Mouse (Mus musculus) midbrain, postnatal 0 days (tissue): Measurements from ENCODE around the gene C1qtnf6. TPM values are rescaled to one million over a fixed set of nuclear protein-coding genes. Genes with fewer than 3 reads are reported as not detected.

ENCODE experiments used
- ATAC-seq: fragments of 200-750 bp; cut with Nextera tagmentation; 2 replicates; pipeline ENCODE4 v1.8.0; 2017; ENCODE audit warnings: moderate number of reproducible peaks, mild to moderate bottlenecking, moderate TSS enrichment, moderate library complexity; ENCODE audit not compliant: low FRiP score
- DNase-seq: peaks from one replicate; pipeline ENCODE4 v3.0.0-alpha.2; 2015; ENCODE audit warnings: low spot score
- H3K27ac ChIP-seq: fragments of 300-500 bp; sonication (generic); 2 replicates; pipeline ENCODE4 v1.5.1; 2014; ENCODE audit warnings: low read depth, mild to moderate bottlenecking, low read length, mixed read lengths
- H3K27me3 ChIP-seq: fragments of 300-500 bp; sonication (generic); 2 replicates; pipeline ENCODE4 v1.6.1; 2014; ENCODE audit warnings: low read length, control low read depth, mixed read lengths; ENCODE audit not compliant: insufficient read depth
- H3K36me3 ChIP-seq: fragments of 300-500 bp; sonication (generic); 2 replicates; pipeline ENCODE4 v1.6.1; 2014; ENCODE audit warnings: low read length, control low read depth, mixed read lengths; ENCODE audit not compliant: insufficient read depth
- H3K4me1 ChIP-seq: fragments of 300-500 bp; sonication (generic); 2 replicates; pipeline ENCODE4 v1.6.1; 2014; ENCODE audit warnings: mild to moderate bottlenecking, control low read depth, antibody characterized with exemption, low read length, mixed read lengths; ENCODE audit not compliant: insufficient read depth
- H3K4me2 ChIP-seq: fragments of 300-500 bp; sonication (generic); 2 replicates; pipeline ENCODE4 v1.6.1; 2014; ENCODE audit warnings: low read depth, mild to moderate bottlenecking, low read length, mixed read lengths; ENCODE audit not compliant: poor library complexity, severe bottlenecking
- H3K4me3 ChIP-seq: fragments of 300-500 bp; sonication (generic); 2 replicates; pipeline ENCODE4 v1.5.1; 2014; ENCODE audit warnings: low read depth, mild to moderate bottlenecking, low read length, moderate library complexity
- H3K9ac ChIP-seq: fragments of 300-500 bp; sonication (generic); replicated peaks from 2 replicates; pipeline ENCODE4 v1.6.1; 2014; ENCODE audit warnings: mild to moderate bottlenecking, low read length, moderate library complexity, mixed read lengths; ENCODE audit not compliant: poor library complexity, severe bottlenecking
- H3K9me3 ChIP-seq: fragments of 300-500 bp; sonication (generic); 2 replicates; pipeline ENCODE4 v1.6.1; 2016; ENCODE audit warnings: low read length, control low read depth
- CTCF ChIP-seq: IDR thresholded peaks from 2 replicates; pipeline ENCODE4 v1.5.1; 2016; ENCODE audit warnings: antibody characterized with exemption, mild to moderate bottlenecking
- WGBS: fragments of 180-500 bp; shearing (Covaris S2); extraction: QIAGEN DNeasy Blood & Tissue Kit; methylation state at CpG from one replicate; pipeline ENCODE4 v1.1.7; 2014; 5-methylcytosine and 5-hydroxymethylcytosine counted together
- polyA plus RNA-seq: library from polyadenylated mRNA; unstranded; fragments of >200 nt; fragmentation: Nextera tagmentation; extraction: Ambion mirVana; gene quantifications from 2 replicates; pipeline ENCODE4 v1.2.1, GENCODE M21; 2015
- total RNA-seq: library from RNA; depleted of rRNA; stranded (reverse); fragments of >200 nt; gene quantifications from 2 replicates; pipeline ENCODE4 v1.2.3, GENCODE M21; 2014

The C1qtnf6 gene
- total and polyA plus RNA-seq, 2 experiments from 2014 or later = 2.4 to 8.6 TPM

DNA sequence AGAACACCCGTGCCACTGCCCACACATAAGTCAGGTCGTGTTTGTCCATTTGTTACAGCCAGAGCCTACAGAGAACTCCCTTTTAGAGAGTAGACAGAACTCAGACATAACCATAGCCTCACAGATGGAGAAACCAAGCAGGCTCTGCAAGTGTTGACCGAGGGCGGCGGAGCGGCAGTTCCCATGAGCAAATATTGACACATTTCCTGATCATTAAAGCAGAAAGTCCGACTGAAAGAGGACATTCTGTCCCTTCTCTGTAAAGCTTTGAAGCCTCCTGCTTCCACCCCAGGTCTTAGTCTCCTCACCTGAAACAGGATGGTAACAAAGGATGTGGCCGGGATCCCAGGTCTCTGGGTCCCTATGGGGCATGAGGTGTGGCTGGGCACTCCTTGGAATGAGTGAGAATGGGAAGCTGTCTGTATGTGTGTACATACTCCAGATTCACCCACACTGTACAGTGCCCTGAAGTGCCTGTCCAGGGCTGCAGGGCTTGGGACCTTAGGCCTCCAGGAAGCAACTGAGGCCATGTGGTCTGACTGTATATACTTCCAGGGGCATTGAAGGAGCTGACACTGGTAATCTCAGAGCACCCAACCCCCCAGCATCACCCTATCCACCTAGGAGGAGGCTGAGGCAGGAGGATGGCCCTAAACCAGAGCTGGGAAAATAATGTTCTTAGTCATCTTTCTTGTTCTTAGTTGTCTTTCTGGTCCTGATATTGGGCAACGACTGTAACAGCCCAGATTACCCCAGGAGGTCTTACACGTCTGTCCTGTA lies 1.5 kb upstream of the C1qtnf6 start:
- no peaks in the 10 kb centered on the region for H3K27me3 ChIP-seq
- no peaks in the 10 kb centered on the region for H3K36me3 ChIP-seq
- ATAC-seq (no peak), DNase-seq (no peak)
- H3K9me3 ChIP-seq = no peaks in the 10 kb centered on the region
- H3K4me3 ChIP-seq = no peak overlapping the region
- no peak for TF ChIP-seq CTCF
- H3K4me1 ChIP-seq = peaks cover 15% of the 10 kb centered on the region; the same call in 1 of the 2 replicates
- H3K4me2 ChIP-seq = no peak overlapping the region
- WGBS = 79% methylated on average over 10 of the region's 10 CpGs
- no peak overlapping the region for H3K27ac ChIP-seq
- no peak overlapping the region for H3K9ac ChIP-seq

DNA sequence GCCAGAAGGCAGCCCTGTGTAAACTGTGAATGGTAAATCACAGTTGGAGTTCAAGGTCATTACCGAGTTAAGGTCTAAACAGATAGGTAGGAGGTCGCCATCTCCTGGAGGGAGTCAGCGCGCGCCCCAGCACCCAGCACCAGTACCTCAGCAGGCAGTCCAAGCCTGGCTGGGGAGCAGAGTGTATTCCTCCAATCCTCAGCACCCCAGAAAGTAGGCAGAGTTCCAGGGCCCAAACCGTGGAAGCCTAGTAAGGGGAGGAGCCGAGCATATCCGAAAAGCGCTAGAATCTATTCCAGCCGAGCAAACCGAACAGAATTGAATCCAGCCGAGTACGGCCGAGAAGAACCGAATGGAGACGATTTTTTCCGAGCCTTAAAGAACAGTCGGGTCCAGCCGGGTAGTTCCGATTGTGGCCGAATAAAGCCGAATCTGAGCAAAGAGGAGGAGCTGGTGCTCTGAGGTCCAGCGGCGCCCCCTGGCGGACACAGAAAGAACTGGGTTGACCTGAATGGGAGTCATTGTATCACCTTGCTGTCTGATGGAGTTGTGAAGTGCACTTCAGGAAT lies 769 bp upstream of the C1qtnf6 start:
- peak; percentile 94 for TF ChIP-seq CTCF
- H3K9me3 ChIP-seq = no peaks in the 10 kb centered on the region
- ATAC-seq = peak; percentile 88
- under 1% methylated on average over 25 of the region's 25 CpGs for WGBS
- peak overlapping the region; percentile 48 for H3K9ac ChIP-seq
- H3K36me3 ChIP-seq = no peaks in the 10 kb centered on the region
- peak overlapping the region; percentile 52 for H3K4me2 ChIP-seq
- H3K27ac ChIP-seq = peak overlapping the region; percentile 70
- DNase-seq = peak; percentile 99
- H3K4me3 ChIP-seq = no peak overlapping the region
- H3K4me1 ChIP-seq = peaks cover 15% of the 10 kb centered on the region; the same call in 1 of the 2 replicates
- H3K27me3 ChIP-seq = no peaks in the 10 kb centered on the region

DNA sequence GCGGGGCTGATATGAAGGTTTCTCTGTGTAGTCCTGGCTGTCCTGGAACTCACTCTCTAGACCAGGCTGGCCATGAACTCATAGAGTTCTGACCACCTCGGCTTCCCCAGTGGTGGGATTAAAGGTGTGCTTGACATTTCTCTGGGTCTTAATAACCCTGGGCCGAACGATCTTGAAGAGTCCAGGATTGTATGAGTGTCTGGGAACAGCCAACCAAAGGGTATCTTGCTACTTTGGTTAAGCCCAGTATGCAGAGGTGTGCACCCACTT lies 170 bp upstream of the C1qtnf6 start:
- Histone ChIP-seq H3K4me2 (peak overlapping the region; percentile 52; the same call in 1 of the 2 replicates), H3K36me3 (no peaks in the 10 kb centered on the region), H3K4me3 (no peak overlapping the region), H3K4me1 (peaks cover 15% of the 10 kb centered on the region; the same call in 1 of the 2 replicates), H3K9me3 (no peaks in the 10 kb centered on the region), H3K27me3 (no peaks in the 10 kb centered on the region), H3K9ac (peak overlapping the region; percentile 48; the same call in 1 of the 2 replicates), H3K27ac (peak overlapping the region; percentile 70)
- no peak for ATAC-seq
- DNase-seq = no peak
- WGBS = 73% methylated on average over 4 of the region's 4 CpGs
- TF ChIP-seq CTCF = no peak

DNA sequence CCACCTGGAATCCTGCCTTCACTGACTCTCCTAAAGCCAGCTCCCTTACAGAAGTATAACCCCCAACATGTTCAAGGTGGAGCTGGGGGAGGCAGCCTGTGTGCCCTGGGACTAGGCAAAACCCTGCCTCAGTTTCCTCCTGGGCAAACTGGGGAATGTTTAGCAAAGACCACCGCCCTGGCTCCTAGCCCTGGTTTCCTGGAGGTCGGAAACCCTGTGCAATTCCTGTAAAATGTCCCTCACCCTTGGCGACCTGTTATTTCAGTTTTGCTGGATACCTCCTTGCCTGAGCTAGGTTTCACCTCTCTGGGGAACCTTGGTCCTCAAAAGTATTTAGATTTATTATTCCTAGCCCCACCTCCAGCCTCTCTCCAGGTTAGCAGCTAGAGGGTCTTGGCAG lies 1.1 kb downstream of the C1qtnf6 start:
- Histone ChIP-seq H3K4me3 (no peak overlapping the region), H3K4me2 (no peak overlapping the region), H3K9ac (peak overlapping the region; percentile 55; the same call in 1 of the 2 replicates), H3K4me1 (peaks cover 6% of the 10 kb centered on the region; the same call in 1 of the 2 replicates), H3K27ac (no peak overlapping the region), H3K9me3 (no peaks in the 10 kb centered on the region), H3K36me3 (no peaks in the 10 kb centered on the region), H3K27me3 (no peaks in the 10 kb centered on the region)
- DNase-seq (no peak), ATAC-seq (no peak)
- TF ChIP-seq CTCF = no peak
- 82% methylated on average over 3 of the region's 3 CpGs for whole genome bisulfite sequencing

DNA sequence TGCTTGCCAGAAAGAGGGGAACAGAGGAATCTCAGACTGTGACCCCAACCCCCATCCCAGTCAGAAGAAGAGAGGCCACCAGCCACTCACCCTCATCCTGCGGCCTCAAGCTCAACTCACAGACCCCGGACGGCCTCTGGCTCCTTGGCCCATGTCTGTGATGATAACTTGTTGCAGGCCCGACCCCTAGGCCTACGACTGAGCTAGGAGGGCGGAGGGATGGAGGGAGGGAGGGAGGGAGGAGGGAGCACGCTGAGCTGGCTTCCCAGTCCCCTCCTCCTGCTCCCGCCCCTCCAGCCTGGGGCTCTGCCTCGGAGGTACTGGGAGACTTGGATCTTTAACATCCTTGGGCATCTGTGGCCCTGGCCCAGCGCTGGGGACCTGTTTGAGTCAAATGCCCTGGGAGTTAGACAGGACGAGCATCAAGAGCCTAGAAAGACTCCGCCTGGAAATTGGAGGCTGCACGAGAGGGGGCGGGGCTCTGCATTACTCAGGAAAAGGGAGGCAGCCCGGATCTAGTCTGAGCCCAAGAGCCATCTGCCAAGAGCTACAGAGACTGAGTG lies 1.7 kb downstream of the C1qtnf6 start:
- H3K4me3 ChIP-seq = peak overlapping the region; percentile 20
- no peaks in the 10 kb centered on the region for H3K27me3 ChIP-seq
- DNase-seq (peak; percentile 64), ATAC-seq (no peak)
- TF ChIP-seq CTCF = no peak
- H3K9me3 ChIP-seq = no peaks in the 10 kb centered on the region
- peak overlapping the region; percentile 46 for H3K4me2 ChIP-seq
- no peaks in the 10 kb centered on the region for H3K36me3 ChIP-seq
- WGBS = 5% methylated on average over 13 of the region's 15 CpGs
- H3K4me1 ChIP-seq = peaks cover 6% of the 10 kb centered on the region; the same call in 1 of the 2 replicates
- H3K27ac ChIP-seq = no peak overlapping the region
- H3K9ac ChIP-seq = peak overlapping the region; percentile 55
